Mouse (Mus musculus) ES-E14 (cell line): Measurements from ENCODE around the gene Klk1b3.

ENCODE experiments used
- HCFC1 ChIP-seq: IDR thresholded peaks from 2 replicates; pipeline ENCODE4 v1.6.1; 2012; ENCODE audit warnings: low read length, inconsistent platforms, borderline replicate concordance; ENCODE audit not compliant: insufficient read depth
- MAFK ChIP-seq: IDR thresholded peaks from 2 replicates; pipeline ENCODE4 v1.6.1; 2014; ENCODE audit warnings: mild to moderate bottlenecking, low read depth, low read length, inconsistent platforms; ENCODE audit not compliant: insufficient read depth

DNA sequence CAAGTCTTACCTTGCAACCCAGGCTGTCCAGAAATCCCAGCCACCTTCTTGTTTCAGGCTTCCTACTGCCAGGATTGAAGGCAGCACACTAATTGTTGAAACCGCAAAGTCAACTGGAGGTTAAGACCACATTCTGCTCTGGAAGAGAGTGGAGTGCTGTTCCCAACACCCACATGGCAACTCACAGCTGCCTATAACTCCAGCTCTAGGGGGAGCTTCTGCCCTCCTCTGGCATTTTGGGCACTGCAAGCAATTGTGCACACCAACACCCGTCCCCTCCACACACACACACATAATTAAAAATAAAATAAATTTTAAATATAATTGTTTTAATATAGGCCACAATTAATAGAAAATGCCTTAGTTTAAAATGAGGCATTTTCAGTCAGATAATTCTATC, 43.2 kb downstream of the Klk1b3 start:
- TF ChIP-seq HCFC1 (no peak), MAFK (no peak)
